Comparison of ENCODE assay signal across 29 mouse cellular contexts in genomic region chr7:31170520-31170919, GRCm38 (mm10). TPM values are rescaled to one million over a fixed set of nuclear protein-coding genes. Genes with fewer than 3 reads are reported as not detected.
"Had no signal": no experiment of that assay in that cellular context is flagged by ENCODE, and none has a peak within 500 bp of the region (broad histone marks: within the 10 kb centered on the region; RNA-seq: fewer than 3 reads in every experiment).

No protein-coding gene starts in this region.

- H3K4me2 ChIP-seq: limb, embryonic 12.5 days; limb, embryonic 13.5 days; limb, embryonic 15.5 days; liver, embryonic 11.5 days; liver, embryonic 12.5 days; liver, embryonic 13.5 days; liver, embryonic 15.5 days; lung, embryonic 14.5 days; lung, embryonic 15.5 days; midbrain, embryonic 11.5 days; midbrain, embryonic 12.5 days; midbrain, embryonic 13.5 days; midbrain, embryonic 15.5 days; neural tube, embryonic 12.5 days; neural tube, embryonic 13.5 days had no signal

- H3K27me3 ChIP-seq: limb, embryonic 12.5 days; limb, embryonic 13.5 days; limb, embryonic 15.5 days; liver, embryonic 12.5 days; liver, embryonic 13.5 days; liver, embryonic 15.5 days; lung, embryonic 15.5 days; megakaryocyte, embryonic 14.5 days; midbrain, embryonic 12.5 days; midbrain, embryonic 13.5 days; midbrain, embryonic 15.5 days; neural tube, embryonic 12.5 days; neural tube, embryonic 13.5 days had no signal

- H3K4me3 ChIP-seq: limb, embryonic 10.5 days; limb, embryonic 12.5 days; limb, embryonic 13.5 days; limb, embryonic 15.5 days; liver, embryonic 12.5 days; liver, embryonic 13.5 days; liver, embryonic 15.5 days; lung, embryonic 15.5 days; megakaryocyte, embryonic 14.5 days; midbrain, embryonic 10.5 days; midbrain, embryonic 12.5 days; midbrain, embryonic 13.5 days; midbrain, embryonic 15.5 days; neural tube, embryonic 12.5 days; neural tube, embryonic 13.5 days had no signal

- H3K36me3 ChIP-seq: limb, embryonic 10.5 days; limb, embryonic 12.5 days; limb, embryonic 13.5 days; limb, embryonic 15.5 days; liver, embryonic 12.5 days; liver, embryonic 13.5 days; liver, embryonic 15.5 days; lung, embryonic 15.5 days; midbrain, embryonic 10.5 days; midbrain, embryonic 12.5 days; midbrain, embryonic 13.5 days; midbrain, embryonic 15.5 days; neural tube, embryonic 12.5 days; neural tube, embryonic 13.5 days had no signal

- DNase-seq: left cerebral cortex, postnatal 4 days; liver; liver, embryonic 13.5 days; liver, postnatal 0 days; lung, adult 18-20 months; lung, adult 2 months; lung, embryonic 14.5 days; lung, postnatal 10 days; lung, postnatal 14 days; lung, postnatal 36 days; lung, postnatal 4 days; midbrain, embryonic 14.5 days had no signal

RNA-seq across cellular contexts. Expression of gene Scn1b, which starts 43.7 kb away (rescaled TPM):
- total RNA-seq: megakaryocyte-erythroid progenitor cell, adult 5-6 weeks had no signal
